28 mouse cellular contexts compared by ENCODE assay signal in the genomic region with DNA sequence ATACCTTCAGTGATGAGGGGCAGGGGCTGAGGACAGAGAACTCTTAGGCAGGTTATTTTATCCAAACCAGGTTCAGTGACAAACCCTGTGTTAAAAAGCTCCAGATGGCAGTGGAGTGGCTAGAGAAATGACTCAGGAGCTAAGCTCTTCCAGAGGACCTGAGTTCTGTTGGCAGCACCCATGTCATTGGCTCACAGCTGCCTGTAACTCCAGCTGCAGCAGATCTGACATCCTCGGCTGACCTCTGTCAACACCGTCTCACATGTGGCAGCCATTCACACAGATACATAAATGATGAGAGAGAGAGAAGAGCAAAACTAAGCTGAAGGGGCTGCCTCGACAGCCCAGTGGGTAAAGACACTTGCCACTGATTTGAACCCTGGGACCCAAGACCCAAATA. TPM values are rescaled to one million over a fixed set of nuclear protein-coding genes. Genes with fewer than 3 reads are reported as not detected.
DNase-seq lines count a peak whose midpoint lies in the region; ATAC-seq and TF ChIP-seq lines count a peak whose summit lies in the region.
"Had no signal": no experiment of that assay in that cellular context is flagged by ENCODE, and none has a peak within 500 bp of the region (broad histone marks: within the 10 kb centered on the region; RNA-seq: fewer than 3 reads in every experiment).

No protein-coding gene starts in this region.

- no peak overlapping the region for H3K9ac ChIP-seq in limb, embryonic 11.5 days (ENCODE audit: low read length)
- H3K9ac ChIP-seq in stomach, embryonic 16.5 days (ENCODE audit: low read length) = peak overlapping the region; percentile 21; the same call in 1 of the 2 replicates
- no peak overlapping the region for H3K9ac ChIP-seq in stomach, postnatal 0 days (ENCODE audit: low read length)
- H3K9ac ChIP-seq: embryonic facial prominence, embryonic 13.5 days; forebrain, embryonic 12.5 days; forebrain, embryonic 15.5 days; heart, embryonic 13.5 days; hindbrain, embryonic 14.5 days had no signal

- DNase-seq in embryo, embryonic 11 days = peak; percentile 41
- DNase-seq in embryo, embryonic 9.5 days (ENCODE audit: extremely low spot score) = no peak
- DNase-seq in limb, embryonic 11.5 days (ENCODE audit: low spot score) = peak; percentile 42
- no peak for DNase-seq in limb, embryonic 10.5 days (ENCODE audit: low spot score)
- no peak for DNase-seq in stomach, postnatal 0 days (ENCODE audit: low spot score)
- DNase-seq in thymus, postnatal 14 days = no peak
- no peak for DNase-seq in kidney, adult 2 months
- DNase-seq: adrenal gland, adult 8-10 months; adrenal gland, postnatal 25 days; B cell, adult 2 months; cerebellum, adult 18-20 months; cerebellum, adult 9-10 months; cerebellum, postnatal 14 days; heart, adult 11 months; heart, postnatal 14 days; heart, postnatal 4 days had no signal

- no peak for TF ChIP-seq CTCF in stomach, postnatal 0 days (IDR thresholded peaks at IDR 0.05; ENCODE audit: low read depth)
- TF ChIP-seq CTCF in kidney, adult 2 months (conservative IDR thresholded peaks at IDR 0.05; ENCODE audit: insufficient read depth, insufficient read length, low read depth, low read length) = no peak

- H3K4me1 ChIP-seq in limb, embryonic 11.5 days (ENCODE audit: control insufficient read depth, insufficient read depth, low read length) = no peaks in the 10 kb centered on the region
- peaks cover 15% of the 10 kb centered on the region for H3K4me1 ChIP-seq in limb, embryonic 10.5 days
- peaks cover 16% of the 10 kb centered on the region for H3K4me1 ChIP-seq in stomach, embryonic 16.5 days (ENCODE audit: control insufficient read depth, insufficient read depth, low read length)
- H3K4me1 ChIP-seq in stomach, postnatal 0 days (replicated peaks; ENCODE audit: control insufficient read depth, insufficient read depth) = peaks cover 5% of the 10 kb centered on the region; the same call in 1 of the 2 replicates
- no peaks in the 10 kb centered on the region for H3K4me1 ChIP-seq in kidney, adult 2 months (ENCODE audit: control insufficient read depth, insufficient read depth, low read length)
- H3K4me1 ChIP-seq: forebrain, embryonic 12.5 days; forebrain, embryonic 15.5 days had no signal

- no peaks in the 10 kb centered on the region for H3K36me3 ChIP-seq in limb, embryonic 11.5 days (ENCODE audit: control insufficient read depth, insufficient read depth, low read length)
- H3K36me3 ChIP-seq in limb, embryonic 10.5 days = no peaks in the 10 kb centered on the region
- H3K36me3 ChIP-seq in stomach, embryonic 16.5 days (ENCODE audit: control insufficient read depth, insufficient read depth, low read length) = no peaks in the 10 kb centered on the region
- H3K36me3 ChIP-seq in stomach, postnatal 0 days (ENCODE audit: control insufficient read depth, insufficient read depth, low read length) = no peaks in the 10 kb centered on the region
- no peaks in the 10 kb centered on the region for H3K36me3 ChIP-seq in kidney, adult 2 months (ENCODE audit: control insufficient read depth, insufficient read depth, low read length)
- H3K36me3 ChIP-seq: embryonic facial prominence, embryonic 10.5 days; embryonic facial prominence, embryonic 13.5 days; forebrain, embryonic 12.5 days; forebrain, embryonic 15.5 days; G1E; heart, embryonic 10.5 days; heart, embryonic 13.5 days had no signal

- TF ChIP-seq POLR2A in kidney, adult 2 months (IDR thresholded peaks at IDR 0.05; ENCODE audit: low read depth, low read length) = no peak

- no peak overlapping the region for H3K4me3 ChIP-seq in limb, embryonic 11.5 days (ENCODE audit: low read depth, low read length)
- no peak overlapping the region for H3K4me3 ChIP-seq in limb, embryonic 10.5 days
- H3K4me3 ChIP-seq in stomach, embryonic 16.5 days (replicated peaks; ENCODE audit: low read length) = no peak overlapping the region
- H3K4me3 ChIP-seq in stomach, postnatal 0 days (ENCODE audit: low read depth, low read length) = no peak overlapping the region
- no peak overlapping the region for H3K4me3 ChIP-seq in kidney, adult 2 months (ENCODE audit: insufficient read depth, low read depth, low read length)
- H3K4me3 ChIP-seq: embryonic facial prominence, embryonic 10.5 days; embryonic facial prominence, embryonic 13.5 days; erythroblast, embryonic 14.5 days; forebrain, embryonic 12.5 days; forebrain, embryonic 15.5 days; heart, embryonic 10.5 days; heart, embryonic 13.5 days had no signal

- 27% methylated on average over 3 of the region's 3 CpGs for WGBS in limb, embryonic 11.5 days
- 22% methylated on average over 3 of the region's 3 CpGs for WGBS in limb, embryonic 10.5 days
- WGBS in stomach, embryonic 16.5 days = 26% methylated on average over 3 of the region's 3 CpGs
- 48% methylated on average over 3 of the region's 3 CpGs for WGBS in stomach, postnatal 0 days
- WGBS in kidney, adult 2 months = 58% methylated on average over 3 of the region's 3 CpGs

- no peak overlapping the region for H3K27ac ChIP-seq in limb, embryonic 11.5 days (replicated peaks; ENCODE audit: low read depth, low read length)
- no peak overlapping the region for H3K27ac ChIP-seq in limb, embryonic 10.5 days
- no peak overlapping the region for H3K27ac ChIP-seq in stomach, embryonic 16.5 days (ENCODE audit: low read length)
- H3K27ac ChIP-seq in stomach, postnatal 0 days (replicated peaks) = no peak overlapping the region
- no peak overlapping the region for H3K27ac ChIP-seq in kidney, adult 2 months (ENCODE audit: insufficient read depth, low read depth, low read length)
- H3K27ac ChIP-seq: embryonic facial prominence, embryonic 10.5 days; embryonic facial prominence, embryonic 13.5 days; forebrain, embryonic 12.5 days; forebrain, embryonic 15.5 days; heart, embryonic 10.5 days; heart, embryonic 13.5 days; hindbrain, embryonic 14.5 days; hindbrain, postnatal 0 days had no signal

- H3K4me2 ChIP-seq in limb, embryonic 11.5 days (ENCODE audit: low read depth, severe bottlenecking) = no peak overlapping the region
- H3K4me2 ChIP-seq in stomach, embryonic 16.5 days (ENCODE audit: low read depth, low read length) = no peak overlapping the region
- no peak overlapping the region for H3K4me2 ChIP-seq in stomach, postnatal 0 days (replicated peaks; ENCODE audit: low read depth)
- H3K4me2 ChIP-seq: embryonic facial prominence, embryonic 13.5 days; forebrain, embryonic 12.5 days; forebrain, embryonic 15.5 days; heart, embryonic 13.5 days; hindbrain, embryonic 14.5 days had no signal

- ATAC-seq in limb, embryonic 11.5 days (ENCODE audit: insufficient number of reproducible peaks, low FRiP score, low TSS enrichment, low read depth) = no peak
- ATAC-seq in stomach, embryonic 16.5 days (ENCODE audit: insufficient read depth, low FRiP score) = no peak
- ATAC-seq in stomach, postnatal 0 days (ENCODE audit: low FRiP score, low TSS enrichment) = no peak
- ATAC-seq: forebrain, embryonic 15.5 days; hindbrain, postnatal 0 days; inflammation-experienced regulatory T-cells, adult 6 months had no signal

- no peaks in the 10 kb centered on the region for H3K9me3 ChIP-seq in limb, embryonic 11.5 days (ENCODE audit: control insufficient read depth, low read length)
- H3K9me3 ChIP-seq in limb, embryonic 10.5 days (replicated peaks) = no peaks in the 10 kb centered on the region
- no peaks in the 10 kb centered on the region for H3K9me3 ChIP-seq in stomach, embryonic 16.5 days (replicated peaks; ENCODE audit: control insufficient read depth, low read length)
- H3K9me3 ChIP-seq in stomach, postnatal 0 days (ENCODE audit: control insufficient read depth, low read length) = no peaks in the 10 kb centered on the region
- H3K9me3 ChIP-seq: embryonic facial prominence, embryonic 10.5 days; embryonic facial prominence, embryonic 13.5 days; forebrain, embryonic 12.5 days; forebrain, embryonic 15.5 days; G1E; heart, embryonic 10.5 days; heart, embryonic 13.5 days had no signal

- no peak for TF ChIP-seq EP300 in stomach, postnatal 0 days (optimal IDR thresholded peaks at IDR 0.05)

- H3K27me3 ChIP-seq in limb, embryonic 11.5 days (ENCODE audit: control insufficient read depth, insufficient read depth, low read length) = no peaks in the 10 kb centered on the region
- H3K27me3 ChIP-seq in limb, embryonic 10.5 days (ENCODE audit: low read depth, poor library complexity, severe bottlenecking) = 0 out of 2 replicates have a peak, but pooled peaks cover 12% of the 10 kb centered on the region
- H3K27me3 ChIP-seq in stomach, embryonic 16.5 days (ENCODE audit: control insufficient read depth, insufficient read depth, low read length) = no peaks in the 10 kb centered on the region
- no peaks in the 10 kb centered on the region for H3K27me3 ChIP-seq in stomach, postnatal 0 days (ENCODE audit: control insufficient read depth, insufficient read depth, low read length)
- no peaks in the 10 kb centered on the region for H3K27me3 ChIP-seq in kidney, adult 2 months (replicated peaks; ENCODE audit: control insufficient read depth, insufficient read depth, low read length)
- H3K27me3 ChIP-seq: embryonic facial prominence, embryonic 13.5 days; forebrain, embryonic 12.5 days; forebrain, embryonic 15.5 days had no signal

RNA-seq across cellular contexts. Expression of gene Odf3l1, which starts 7.0 kb away (rescaled TPM):
- 0.41 and 0.77 TPM in 2 replicates for polyA plus RNA-seq in limb, embryonic 11.5 days (2014; fragmentation: Nextera tagmentation; extraction: Ambion mirVana)
- polyA plus RNA-seq in limb, embryonic 10.5 days (2016; fragmentation: Nextera tagmentation; extraction: Ambion mirVana) = 0.35 TPM in 1 of 2 replicates, not detected in the other
- 1.2 and 1.3 TPM in 2 replicates for polyA plus RNA-seq in stomach, embryonic 16.5 days (2015; fragmentation: Nextera tagmentation; extraction: Ambion mirVana)
- polyA plus RNA-seq in stomach, postnatal 0 days (2015; fragmentation: Nextera tagmentation; extraction: Ambion mirVana) = 0.57 and 0.71 TPM in 2 replicates
- polyA plus RNA-seq in kidney, adult 2 months (2012; rRNA removed) = 1.8 and 2.0 TPM in 2 replicates
- polyA plus RNA-seq: embryonic facial prominence, embryonic 10.5 days; erythroblast, embryonic 14.5 days; forebrain, embryonic 12.5 days; forebrain, embryonic 15.5 days; G1E; hindbrain, embryonic 14.5 days; inflammation-experienced regulatory T-cells, adult 6 months had no signal

RNA-seq across cellular contexts. Expression of gene Cspg4, which starts 7.4 kb away (rescaled TPM):
- 5.4 and 5.5 TPM in 2 replicates for polyA plus RNA-seq in limb, embryonic 11.5 days (2014; fragmentation: Nextera tagmentation; extraction: Ambion mirVana)
- polyA plus RNA-seq in limb, embryonic 10.5 days (2016; fragmentation: Nextera tagmentation; extraction: Ambion mirVana) = 2.1 and 5.0 TPM in 2 replicates
- 24.0 and 28.1 TPM in 2 replicates for polyA plus RNA-seq in stomach, embryonic 16.5 days (2015; fragmentation: Nextera tagmentation; extraction: Ambion mirVana)
- polyA plus RNA-seq in stomach, postnatal 0 days (2015; fragmentation: Nextera tagmentation; extraction: Ambion mirVana) = 7.8 and 9.0 TPM in 2 replicates
- polyA plus RNA-seq in kidney, adult 2 months (2012; rRNA removed) = 14.5 and 20.5 TPM in 2 replicates
- polyA plus RNA-seq: erythroblast, embryonic 14.5 days; G1E; inflammation-experienced regulatory T-cells, adult 6 months had no signal

Comparison
In these comparisons a context has a peak if more than half of its experiments do, and no peak if none do; other contexts are left out.
1. DNase-seq: peak in embryo, embryonic 11 days (single experiment) and limb, embryonic 11.5 days (single experiment); none in embryo, embryonic 9.5 days (single experiment), limb, embryonic 10.5 days (single experiment), stomach, postnatal 0 days (single experiment), thymus, postnatal 14 days (single experiment) and kidney, adult 2 months (single experiment).